Mouse (Mus musculus): ENCODE data around the gene Aoc3.
"Not testable (repeated sequence)": the region's sequence is repeated elsewhere in the genome, so short reads cannot be mapped to it uniquely, and the experiment has no call there.

Gene Aoc3

GRCm38 (mm10) chr11:101367326-101367935 lies 37.0 kb downstream of the Aoc3 start, which contains the start of gene G6pc:
TSS of gene G6pc (plus strand) at chr11:101367561.
- in situ Hi-C loops (cut with MboI, MseI) = no loop called here

GRCm38 (mm10) chr11:101370141-101370540 lies 39.7 kb downstream of the Aoc3 start:
- in situ Hi-C loops (cut with MboI, MseI) = no loop called here

DNA sequence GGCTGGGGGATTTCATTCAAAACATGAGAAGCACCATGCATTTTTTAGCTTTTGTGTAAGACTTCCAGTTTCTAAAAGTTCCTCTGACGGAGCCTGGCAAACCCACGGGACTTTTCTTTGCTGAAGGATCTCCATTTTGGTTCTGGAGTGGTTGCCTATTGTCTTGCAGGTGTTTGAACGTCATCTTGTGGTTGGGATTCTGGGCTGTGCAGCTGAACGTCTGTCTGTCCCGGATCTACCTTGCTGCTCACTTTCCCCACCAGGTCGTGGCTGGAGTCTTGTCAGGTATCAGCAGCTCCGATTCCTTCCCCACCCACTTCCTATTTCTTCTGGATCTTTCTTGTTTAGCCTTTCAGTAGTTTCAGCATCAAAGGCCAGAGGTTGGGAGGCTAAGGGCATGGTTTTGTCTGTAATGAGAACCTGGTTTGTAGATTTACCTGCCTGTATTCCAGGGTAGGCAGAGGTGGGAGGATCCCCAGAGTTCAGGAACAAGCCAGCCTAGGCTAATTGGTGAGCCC lies 44.1 kb downstream of the Aoc3 start:
- in situ Hi-C loops (cut with MboI, MseI) = no loop called here

GRCm38 (mm10) chr11:101378196-101378595 lies 47.8 kb downstream of the Aoc3 start:
- in situ Hi-C loops (cut with MboI, MseI) = not testable (repeated sequence)

DNA sequence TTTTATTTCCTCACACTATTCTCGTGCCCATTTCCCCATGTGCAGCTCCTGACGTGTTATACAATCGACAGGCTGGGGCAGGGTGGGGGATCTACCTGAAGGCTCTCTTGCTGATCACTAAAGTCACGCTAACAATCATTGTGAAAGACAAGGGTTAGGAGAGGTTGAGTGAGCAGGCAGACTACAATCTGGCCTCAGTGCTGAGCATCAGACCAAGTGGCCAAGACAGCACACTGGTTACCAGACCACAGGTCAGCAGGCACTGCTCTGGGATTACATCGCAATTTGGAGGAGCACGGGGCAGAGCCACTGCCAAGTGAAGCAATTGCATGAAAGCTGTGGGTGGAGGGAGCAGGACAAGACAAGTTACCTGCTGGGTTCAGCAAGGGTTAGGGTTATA lies 48.5 kb downstream of the Aoc3 start:
- in situ Hi-C loops (cut with MboI, MseI) = no loop called here

GRCm38 (mm10) chr11:101381817-101382216 lies 51.4 kb downstream of the Aoc3 start:
- in situ Hi-C loops (cut with MboI, MseI) = no loop called here
